Mouse (Mus musculus) hindbrain, embryonic 14.5 days (tissue): ENCODE results near the gene Ttc16. TPM values are rescaled to one million over a fixed set of nuclear protein-coding genes. Genes with fewer than 3 reads are reported as not detected.

Experiments used
- ATAC-seq: fragments of 200-750 bp; cut with Nextera tagmentation; 2 replicates; pipeline ENCODE4 v1.8.0; 2017; ENCODE audit warnings: moderate number of reproducible peaks, mild to moderate bottlenecking, moderate TSS enrichment, moderate library complexity; ENCODE audit not compliant: low FRiP score
- DNase-seq: peaks from one replicate; pipeline ENCODE4 v3.0.0-alpha.2; 2015; ENCODE audit warnings: low spot score
- H3K27ac ChIP-seq: fragments of 300-500 bp; sonication (generic); 2 replicates; pipeline ENCODE4 v1.5.1; 2014; ENCODE audit warnings: mild to moderate bottlenecking, moderate library complexity
- H3K27me3 ChIP-seq: fragments of 300-500 bp; sonication (generic); 2 replicates; pipeline ENCODE4 v1.6.1; 2014; ENCODE audit warnings: mild to moderate bottlenecking, low read length, mixed read lengths; ENCODE audit not compliant: control insufficient read depth, insufficient read depth
- H3K36me3 ChIP-seq: fragments of 300-500 bp; sonication (generic); replicated peaks from 2 replicates; pipeline ENCODE4 v1.6.1; 2014; ENCODE audit not compliant: control insufficient read depth, insufficient read depth
- H3K4me1 ChIP-seq: fragments of 300-500 bp; sonication (generic); replicated peaks from 2 replicates; pipeline ENCODE4 v1.6.1; 2014; ENCODE audit warnings: antibody characterized with exemption, low read length, mixed read lengths; ENCODE audit not compliant: control insufficient read depth, insufficient read depth
- H3K4me2 ChIP-seq: fragments of 300-500 bp; sonication (generic); replicated peaks from 2 replicates; pipeline ENCODE4 v1.6.1; 2014; ENCODE audit warnings: mild to moderate bottlenecking, moderate library complexity
- H3K4me3 ChIP-seq: fragments of 300-500 bp; sonication (generic); replicated peaks from 2 replicates; pipeline ENCODE4 v1.5.1; 2014; ENCODE audit warnings: mild to moderate bottlenecking, low read length
- H3K9ac ChIP-seq: fragments of 300-500 bp; sonication (generic); 2 replicates; pipeline ENCODE4 v1.6.1; 2014
- H3K9me3 ChIP-seq: fragments of 300-500 bp; sonication (generic); 2 replicates; pipeline ENCODE4 v1.6.1; 2016; ENCODE audit warnings: low read length; ENCODE audit not compliant: control insufficient read depth
- WGBS: fragments of 180-500 bp; shearing (Covaris S2); extraction: QIAGEN DNeasy Blood & Tissue Kit; methylation state at CpG from one replicate; pipeline ENCODE4 v1.1.7; 2014; 5-methylcytosine and 5-hydroxymethylcytosine counted together
- polyA plus RNA-seq: library from polyadenylated mRNA; unstranded; fragments of >200 nt; fragmentation: Nextera tagmentation; extraction: Ambion mirVana; gene quantifications from 2 replicates; pipeline ENCODE4 v1.2.1, GENCODE M21; 2014

Gene Ttc16
- polyA plus RNA-seq, 1 experiment from 2014 or later = 0.74 TPM

GRCm38 (mm10) chr2:32752181-32752580 is 23.3 kb downstream of the Ttc16 start:
- H3K9ac ChIP-seq = no peak overlapping the region
- H3K36me3 ChIP-seq = peaks cover 69% of the 10 kb centered on the region
- no peak overlapping the region for H3K4me3 ChIP-seq
- peak overlapping the region; percentile 38 for H3K4me2 ChIP-seq
- no peak for DNase-seq
- H3K27me3 ChIP-seq = no peaks in the 10 kb centered on the region
- ATAC-seq = no peak
- no peak overlapping the region for H3K27ac ChIP-seq
- WGBS = 54% methylated on average over 10 of the region's 10 CpGs
- H3K4me1 ChIP-seq = peaks cover 16% of the 10 kb centered on the region; the same call in 1 of the 2 replicates
- H3K9me3 ChIP-seq = no peaks in the 10 kb centered on the region

- Histone ChIP-seq H3K36me3 (peaks cover 74% of the 10 kb centered on the region), H3K4me3 (peak overlapping the region; percentile 16; the same call in 1 of the 2 replicates), H3K9me3 (no peaks in the 10 kb centered on the region), H3K4me2 (peak overlapping the region; percentile 38), H3K9ac (peak overlapping the region; percentile 25; the same call in 1 of the 2 replicates), H3K27ac (peak overlapping the region; percentile 27), H3K4me1 (peaks cover 16% of the 10 kb centered on the region; the same call in 1 of the 2 replicates), H3K27me3 (no peaks in the 10 kb centered on the region)
- ATAC-seq = no peak
- DNase-seq = no peak
- 23% methylated on average over 8 of the region's 10 CpGs for WGBS
Measured at GRCm38 (mm10) chr2:32751665-32752033, 23.8 kb downstream of the Ttc16 start.

- Histone ChIP-seq H3K4me3 (peak overlapping the region; percentile 16), H3K9ac (peak overlapping the region; percentile 25; the same call in 1 of the 2 replicates), H3K27ac (peak overlapping the region; percentile 27), H3K9me3 (no peaks in the 10 kb centered on the region), H3K4me2 (peak overlapping the region; percentile 38), H3K27me3 (no peaks in the 10 kb centered on the region), H3K4me1 (peaks cover 16% of the 10 kb centered on the region; the same call in 1 of the 2 replicates), H3K36me3 (peaks cover 80% of the 10 kb centered on the region)
- ATAC-seq = peak; percentile 72
- WGBS = 5% methylated on average over 31 of the region's 31 CpGs
- peak; percentile 61 for DNase-seq
Measured at GRCm38 (mm10) chr2:32750887-32751664, 24.4 kb downstream of the Ttc16 start.

- H3K27ac ChIP-seq = no peak overlapping the region
Measured at GRCm38 (mm10) chr2:32750199-32750598, 25.2 kb downstream of the Ttc16 start.

GRCm38 (mm10) chr2:32749082-32749481 is 26.4 kb downstream of the Ttc16 start:
- H3K9me3 ChIP-seq = no peaks in the 10 kb centered on the region
- peaks cover 16% of the 10 kb centered on the region; the same call in 1 of the 2 replicates for H3K4me1 ChIP-seq
- H3K27ac ChIP-seq = no peak overlapping the region
- H3K9ac ChIP-seq = no peak overlapping the region
- no peak overlapping the region for H3K4me3 ChIP-seq
- peaks cover 82% of the 10 kb centered on the region for H3K36me3 ChIP-seq
- 90% methylated on average over 16 of the region's 16 CpGs for WGBS
- no peak overlapping the region for H3K4me2 ChIP-seq
- H3K27me3 ChIP-seq = no peaks in the 10 kb centered on the region
- DNase-seq (no peak), ATAC-seq (no peak)

More at GRCm38 (mm10) chr2:32750199-32750598, 25.2 kb downstream of the Ttc16 start:
- Histone ChIP-seq H3K36me3 (peaks cover 83% of the 10 kb centered on the region), H3K4me2 (no peak overlapping the region), H3K4me3 (no peak overlapping the region), H3K27me3 (no peaks in the 10 kb centered on the region), H3K9ac (no peak overlapping the region), H3K4me1 (peaks cover 16% of the 10 kb centered on the region; the same call in 1 of the 2 replicates), H3K9me3 (no peaks in the 10 kb centered on the region)
- DNase-seq (no peak), ATAC-seq (no peak)
- WGBS = 74% methylated on average over 7 of the region's 7 CpGs

- H3K27me3 ChIP-seq = no peaks in the 10 kb centered on the region
- WGBS = 81% methylated on average over 15 of the region's 15 CpGs
- DNase-seq (no peak), ATAC-seq (no peak)
- 0 out of 2 replicates have a peak overlapping the region, but pooled peaks have one; percentile 11 for H3K9ac ChIP-seq
- H3K27ac ChIP-seq = no peak overlapping the region
- H3K4me2 ChIP-seq = no peak overlapping the region
- peaks cover 11% of the 10 kb centered on the region for H3K4me1 ChIP-seq
- H3K9me3 ChIP-seq = no peaks in the 10 kb centered on the region
- H3K36me3 ChIP-seq = peaks cover 52% of the 10 kb centered on the region
- H3K4me3 ChIP-seq = no peak overlapping the region
Measured at GRCm38 (mm10) chr2:32744272-32744982, 31.0 kb downstream of the Ttc16 start.

- Histone ChIP-seq H3K4me2 (peak overlapping the region; percentile 80), H3K27ac (peak overlapping the region; percentile 87), H3K9ac (peak overlapping the region; percentile 94), H3K4me1 (peaks cover 11% of the 10 kb centered on the region), H3K4me3 (peak overlapping the region; percentile 94), H3K36me3 (peaks cover 29% of the 10 kb centered on the region), H3K27me3 (no peaks in the 10 kb centered on the region), H3K9me3 (no peaks in the 10 kb centered on the region)
- ATAC-seq (peak; percentile 93), DNase-seq (peak; percentile 83)
- 10% methylated on average over 18 of the region's 18 CpGs for WGBS
Measured at GRCm38 (mm10) chr2:32742173-32742531, 33.3 kb downstream of the Ttc16 start.

GRCm38 (mm10) chr2:32741273-32742172 is 33.9 kb downstream of the Ttc16 start:
- DNase-seq (peak; percentile 71), ATAC-seq (peak; percentile 57)
- Histone ChIP-seq H3K4me2 (peak overlapping the region; percentile 80), H3K4me3 (peak overlapping the region; percentile 94), H3K9me3 (no peaks in the 10 kb centered on the region), H3K9ac (peak overlapping the region; percentile 94), H3K27ac (peak overlapping the region; percentile 87), H3K4me1 (peaks cover 11% of the 10 kb centered on the region), H3K27me3 (no peaks in the 10 kb centered on the region), H3K36me3 (peaks cover 23% of the 10 kb centered on the region)
- 7% methylated on average over 52 of the region's 58 CpGs for WGBS
